Mouse (Mus musculus): ENCODE results near the gene Exoc5. TPM values are rescaled to one million over a fixed set of nuclear protein-coding genes. Genes with fewer than 3 reads are reported as not detected.

Exoc5 gene
- total RNA-seq, 2 experiments from 2014 or later = 54.6 to 58.5 TPM

GRCm38 (mm10) chr14:48998795-48999194 lies 67.7 kb downstream of the Exoc5 start:
- Histone ChIP-seq H3K4me3 (no peak overlapping the region), H3K27ac (no peak overlapping the region)
- intact Hi-C loops (cut with DNase I) = no loop called here
- TF ChIP-seq CTCF (IDR thresholded peaks at IDR 0.05) = no peak
- DNase-seq (ENCODE audit: extremely low spot score in 1 of 2, low spot score in 2 of 2) = no peak

- TF ChIP-seq CTCF (IDR thresholded peaks at IDR 0.05) = no peak
- Histone ChIP-seq H3K4me3 (no peak overlapping the region), H3K27ac (no peak overlapping the region)
- DNase-seq (ENCODE audit: extremely low spot score in 1 of 2, low spot score in 2 of 2) = no peak
- intact Hi-C loops (cut with DNase I) = loop anchor here (5.0 kb wide), 1 partner anchor 472 kb away; no protein-coding TSS in a partner anchor
These were observed 72.6 kb downstream of the Exoc5 start for GRCm38 (mm10) chr14:48993861-48994260.

- TF ChIP-seq CTCF (IDR thresholded peaks at IDR 0.05) = no peak
- no peak overlapping the region for H3K4me3 ChIP-seq
- DNase-seq (ENCODE audit: extremely low spot score in 1 of 2, low spot score in 2 of 2) = no peak
- H3K27ac ChIP-seq = no peak overlapping the region
- intact Hi-C loops (cut with DNase I) = loop anchor here (5.0 kb wide), 1 partner anchor 470 kb away; no protein-coding TSS in a partner anchor
These were observed 74.3 kb downstream of the Exoc5 start for GRCm38 (mm10) chr14:48992070-48992580.

GRCm38 (mm10) chr14:48991144-48991522 lies 75.3 kb downstream of the Exoc5 start:
- Histone ChIP-seq H3K4me3 (peak overlapping the region; percentile 32), H3K27ac (no peak overlapping the region; the same call in 1 of the 2 replicates)
- no peak for DNase-seq (ENCODE audit: extremely low spot score in 1 of 2, low spot score in 2 of 2)
- intact Hi-C loops (cut with DNase I) = loop anchor here (2.0 to 5.0 kb wide), 2 partner anchors 469 to 1244 kb away; no protein-coding TSS in a partner anchor
- TF ChIP-seq CTCF (IDR thresholded peaks at IDR 0.05) = no peak

GRCm38 (mm10) chr14:48990471-48991143 lies 75.8 kb downstream of the Exoc5 start:
- peak; percentile 53 for TF ChIP-seq CTCF (IDR thresholded peaks at IDR 0.05)

GRCm38 (mm10) chr14:48989831-48990230 lies 76.6 kb downstream of the Exoc5 start:
- Histone ChIP-seq H3K4me3 (no peak overlapping the region), H3K27ac (no peak overlapping the region)
- no peak for DNase-seq (ENCODE audit: extremely low spot score in 1 of 2, low spot score in 2 of 2)
- intact Hi-C loops (cut with DNase I) = loop anchor here (2.0 to 10.0 kb wide), 3 partner anchors 325 to 1243 kb away; no protein-coding TSS in a partner anchor
- no peak for TF ChIP-seq CTCF (IDR thresholded peaks at IDR 0.05)

More at GRCm38 (mm10) chr14:48990471-48991143, 75.8 kb downstream of the Exoc5 start:
- intact Hi-C loops (cut with DNase I) = loop anchor here (2.0 to 5.0 kb wide), 2 partner anchors 468 to 1244 kb away; no protein-coding TSS in a partner anchor
- Histone ChIP-seq H3K27ac (no peak overlapping the region; the same call in 1 of the 2 replicates), H3K4me3 (peak overlapping the region; percentile 32)
- peak; percentile 57 to 66 for DNase-seq (ENCODE audit: extremely low spot score in 1 of 2, low spot score in 2 of 2)

GRCm38 (mm10) chr14:48986231-48986630 lies 80.2 kb downstream of the Exoc5 start:
- DNase-seq (ENCODE audit: extremely low spot score in 1 of 2, low spot score in 2 of 2) = no peak
- intact Hi-C loops (cut with DNase I) = loop anchor here (10.0 kb wide), 1 partner anchor 321 kb away; no protein-coding TSS in a partner anchor
- H3K4me3 ChIP-seq = no peak overlapping the region
- H3K27ac ChIP-seq = no peak overlapping the region
- no peak for TF ChIP-seq CTCF (IDR thresholded peaks at IDR 0.05)

- DNase-seq (ENCODE audit: extremely low spot score in 1 of 2, low spot score in 2 of 2) = peak; percentile 28 to 32
- H3K27ac ChIP-seq = no peak overlapping the region
- H3K4me3 ChIP-seq = no peak overlapping the region
- peak; percentile 70 for TF ChIP-seq CTCF (IDR thresholded peaks at IDR 0.05)
- intact Hi-C loops (cut with DNase I) = loop anchor here (2.0 to 10.0 kb wide), 2 partner anchors 321 to 615 kb away; no protein-coding TSS in a partner anchor
These were observed 80.8 kb downstream of the Exoc5 start for GRCm38 (mm10) chr14:48985673-48986072.

GRCm38 (mm10) chr14:48978971-48979388 lies 87.5 kb downstream of the Exoc5 start:
- H3K27ac ChIP-seq = 0 out of 2 replicates have a peak overlapping the region, but pooled peaks have one; percentile 15
- intact Hi-C loops (cut with DNase I) = loop anchor here (5.0 to 10.0 kb wide), 2 partner anchors 154 to 557 kb away; no protein-coding TSS in a partner anchor
- DNase-seq (ENCODE audit: extremely low spot score in 1 of 2, low spot score in 2 of 2) = peak in 1 of 2 experiments; percentile 23

GRCm38 (mm10) chr14:48971546-48971945 lies 94.9 kb downstream of the Exoc5 start:
- H3K27ac ChIP-seq = no peak overlapping the region
- DNase-seq (ENCODE audit: extremely low spot score in 1 of 2, low spot score in 2 of 2) = no peak
- H3K4me3 ChIP-seq = no peak overlapping the region
- intact Hi-C loops (cut with DNase I) = loop anchor here (10.0 kb wide), 1 partner anchor 147 kb away; no protein-coding TSS in a partner anchor
- no peak for TF ChIP-seq CTCF (IDR thresholded peaks at IDR 0.05)

More at GRCm38 (mm10) chr14:48978971-48979388, 87.5 kb downstream of the Exoc5 start:
- TF ChIP-seq CTCF (IDR thresholded peaks at IDR 0.05) = no peak
- H3K4me3 ChIP-seq = no peak overlapping the region

GRCm38 (mm10) chr14:48968670-48969069 lies 97.8 kb downstream of the Exoc5 start:
- no peak for DNase-seq (ENCODE audit: extremely low spot score in 1 of 2, low spot score in 2 of 2)
- H3K27ac ChIP-seq = no peak overlapping the region
- intact Hi-C loops (cut with DNase I) = no loop called here
- TF ChIP-seq CTCF (IDR thresholded peaks at IDR 0.05) = no peak
- no peak overlapping the region for H3K4me3 ChIP-seq

Other genes with a start within 250 kb of the Exoc5 start
- 10 to 100 TPM; 19.7 to 23.1 TPM for gene Ap5m1, start 556 bp downstream of the Exoc5 start, total RNA-seq (2021)
- gene Naa30, start 105.6 kb upstream of the Exoc5 start, total RNA-seq (2021) = 10 to 100 TPM; 36.3 to 42.4 TPM
- gene ccdc198, start 178.8 kb upstream of the Exoc5 start, total RNA-seq (2021) = not detected